Mouse (Mus musculus): ENCODE data around the gene 4933430I17Rik.

- TF ChIP-seq CTCF (IDR thresholded peaks at IDR 0.05; ENCODE audit: control insufficient read depth, insufficient read depth, insufficient replicate concordance, low read depth, low read length) (no peak), POLR2A (IDR thresholded peaks at IDR 0.05; ENCODE audit: control insufficient read depth, low read depth, low read length) (no peak)
Measured at GRCm38 (mm10) chr4:62496815-62497214, 28.4 kb upstream of the 4933430I17Rik start.
